Mouse (Mus musculus) gonadal fat pad, adult 2 months (tissue): Measurements from ENCODE around the gene Bpifb4. TPM values are rescaled to one million over a fixed set of nuclear protein-coding genes. Genes with fewer than 3 reads are reported as not detected.

Experiments
- DNase-seq: peaks from one replicate; pipeline ENCODE4 v3.0.0-alpha.2; 2012; ENCODE audit warnings: low read depth
- polyA plus RNA-seq: library from polyadenylated mRNA; depleted of rRNA; stranded (reverse); fragments of >200 nt; gene quantifications from 2 replicates; pipeline ENCODE4 v1.2.3, GENCODE M21; 2012; rRNA removed

Gene Bpifb4
- polyA plus RNA-seq = not detected in 2 replicates

DNA sequence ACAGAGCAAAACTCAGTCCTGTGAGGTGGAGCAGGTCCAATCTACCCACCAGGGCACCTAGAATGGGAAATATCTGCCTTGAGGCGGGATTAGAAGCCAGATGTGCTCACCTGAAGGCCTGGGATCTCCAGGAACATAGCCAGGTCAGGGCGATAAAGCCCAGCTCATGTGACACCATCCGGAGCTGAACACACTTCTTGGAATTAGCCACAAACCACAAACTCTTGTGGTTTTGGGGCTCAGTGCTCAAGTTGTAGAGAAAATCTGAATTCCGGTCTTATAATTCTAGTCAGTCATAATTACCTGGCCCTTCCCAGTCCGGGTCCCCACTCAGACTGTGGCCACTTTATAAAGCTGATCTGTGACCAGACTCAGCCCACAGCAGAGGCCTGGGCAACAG is at the start of gene Bpifb4:
Bpifb4 (plus strand) TSS at position 370 of the 400 bp plus-strand sequence.
- no peak for DNase-seq

DNA sequence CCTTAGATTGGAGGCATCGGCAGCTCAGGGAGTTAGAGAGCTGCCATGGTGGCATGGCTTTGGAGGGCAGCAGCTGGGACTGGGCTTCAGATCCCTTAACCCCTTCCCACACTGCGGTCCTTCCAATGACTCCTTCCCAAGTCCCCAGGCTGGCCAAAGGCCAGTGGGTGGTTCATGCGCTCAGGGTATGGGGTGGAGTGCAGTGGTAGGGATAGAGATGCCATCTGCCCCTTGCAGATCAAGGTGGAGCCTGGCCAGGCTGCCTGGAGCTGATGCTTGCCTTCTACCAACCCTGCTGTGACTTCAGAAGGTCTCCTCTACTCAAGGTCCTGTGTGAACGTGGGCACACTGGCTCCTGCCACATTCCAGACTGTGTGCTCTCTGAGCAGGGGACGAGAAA is 38.9 kb upstream of the Bpifb4 start:
- no peak for DNase-seq

DNA sequence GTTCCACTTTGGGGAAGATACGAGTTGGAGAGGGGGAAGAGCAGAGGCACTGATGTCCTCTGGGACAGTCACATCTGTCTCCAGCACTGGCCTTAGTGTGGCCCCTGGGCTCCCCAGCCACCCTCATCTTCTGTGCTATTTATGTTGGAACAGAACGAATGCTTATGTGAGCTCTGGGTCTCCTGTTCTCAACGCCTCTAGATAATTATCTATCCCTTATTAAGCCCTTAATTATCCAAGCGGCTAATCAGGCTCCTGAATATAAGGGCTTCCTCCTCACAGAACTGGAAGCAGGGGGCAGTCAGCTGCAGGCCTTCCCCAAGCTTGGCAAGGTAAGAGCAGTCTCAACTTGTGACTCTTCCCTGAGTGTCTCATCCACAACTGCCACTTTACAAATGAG is 37.9 kb upstream of the Bpifb4 start, which contains the start of gene Bpifb6:
Bpifb6 (plus strand) TSS at position 301 of the 400 bp plus-strand sequence.
- no peak for DNase-seq

DNA sequence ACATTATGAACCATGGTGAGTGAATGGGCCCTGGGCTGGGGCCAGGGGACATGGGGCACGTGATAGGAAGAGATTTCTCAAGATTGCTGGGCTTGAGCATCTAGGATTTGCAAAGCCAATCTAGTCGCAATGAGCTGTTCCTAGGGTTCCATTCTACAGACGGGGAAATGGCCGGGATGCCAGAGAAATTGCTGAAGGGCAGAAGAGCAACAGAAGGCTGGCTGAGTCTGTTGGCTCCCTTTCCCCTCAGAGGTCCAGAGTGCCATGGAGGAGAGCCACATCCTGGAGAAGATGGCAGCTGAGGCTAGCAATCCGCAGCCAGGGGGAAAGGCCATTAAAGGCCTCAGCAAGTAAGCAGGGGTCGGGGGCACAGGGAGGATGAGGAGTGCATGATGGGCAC is 35.3 kb upstream of the Bpifb4 start:
- no peak for DNase-seq

DNA sequence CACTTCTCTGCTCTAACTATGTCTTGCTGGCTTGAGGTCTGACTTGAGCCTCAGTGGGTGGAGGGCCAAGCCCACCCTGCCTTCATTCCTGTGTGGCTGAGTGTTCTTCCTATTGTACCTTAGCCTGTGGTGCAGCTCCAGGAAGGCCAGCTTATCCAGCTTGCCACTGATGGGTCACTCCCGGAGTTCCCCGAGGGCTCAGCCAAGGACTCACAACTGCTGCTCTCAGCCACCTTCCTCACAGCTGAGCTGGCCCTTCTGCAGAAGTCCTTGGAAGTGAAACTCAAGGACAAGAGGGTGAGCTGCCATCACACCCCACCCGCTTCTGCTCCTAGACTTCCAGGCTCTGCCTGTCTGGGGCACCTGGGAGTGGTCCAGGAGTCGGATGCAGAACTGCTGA is 31.4 kb upstream of the Bpifb4 start:
- no peak for DNase-seq

DNA sequence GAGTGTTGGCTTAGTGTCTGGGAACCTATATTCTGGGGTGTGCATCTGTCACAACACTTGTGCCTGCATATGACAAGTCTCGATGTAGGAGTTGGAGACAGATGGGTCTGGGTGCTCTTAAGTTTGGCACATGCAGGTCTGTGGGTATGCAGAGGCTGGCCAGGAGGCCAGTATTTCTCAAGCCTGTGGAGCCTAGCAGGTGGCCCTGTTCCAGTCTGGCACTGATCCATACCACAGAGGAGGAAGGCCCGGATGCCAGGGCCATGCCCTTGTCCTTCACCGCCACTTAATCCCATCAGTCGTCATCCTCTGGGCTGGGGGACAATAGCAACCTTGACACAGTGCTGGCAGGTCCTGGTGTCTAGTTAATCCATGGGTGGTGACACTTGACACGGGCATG is 23.9 kb upstream of the Bpifb4 start:
- DNase-seq = peak; percentile 3

DNA sequence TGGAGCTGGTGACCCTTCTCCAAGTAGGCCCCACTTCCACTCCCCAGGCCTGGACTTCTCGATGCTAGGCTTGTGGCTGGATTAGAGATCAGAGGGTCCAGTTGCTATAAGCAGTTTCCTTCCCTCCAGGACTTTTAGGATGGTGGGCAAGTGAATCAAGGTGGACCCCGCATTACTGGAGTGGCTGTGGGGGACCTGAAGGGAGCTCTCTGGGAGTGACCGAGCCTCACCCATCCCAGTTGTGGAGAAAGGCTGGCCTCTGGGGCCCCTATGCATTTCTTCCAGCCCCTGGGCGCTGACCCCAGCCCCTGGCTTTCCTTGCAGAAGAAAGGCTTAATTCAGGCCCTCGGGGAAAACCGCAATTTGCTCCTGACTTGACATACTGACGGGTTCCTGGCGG is 20.1 kb upstream of the Bpifb4 start, which contains the start of gene Bpifb3:
Bpifb3 (plus strand) TSS at position 301 of the 400 bp plus-strand sequence.
- no peak for DNase-seq

DNA sequence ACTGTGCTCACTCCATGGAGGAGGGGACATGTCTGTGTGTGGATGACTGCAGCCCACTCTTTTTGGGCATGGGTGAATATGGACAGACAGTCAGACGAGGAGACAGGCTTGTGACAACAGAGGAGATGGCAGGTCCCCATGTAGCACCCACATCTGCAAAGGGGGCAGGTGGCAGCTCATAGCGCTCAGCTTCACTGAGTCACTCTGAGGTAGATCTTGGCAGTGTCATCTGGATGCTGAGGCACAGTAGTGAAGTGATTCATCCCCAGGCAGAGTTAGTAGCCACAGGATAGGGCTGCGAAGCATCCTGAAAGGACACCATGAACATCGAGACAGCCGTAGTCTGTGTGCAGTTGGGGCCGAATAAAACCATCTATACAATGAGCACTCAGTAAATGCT is 16.8 kb upstream of the Bpifb4 start:
- DNase-seq = no peak

DNA sequence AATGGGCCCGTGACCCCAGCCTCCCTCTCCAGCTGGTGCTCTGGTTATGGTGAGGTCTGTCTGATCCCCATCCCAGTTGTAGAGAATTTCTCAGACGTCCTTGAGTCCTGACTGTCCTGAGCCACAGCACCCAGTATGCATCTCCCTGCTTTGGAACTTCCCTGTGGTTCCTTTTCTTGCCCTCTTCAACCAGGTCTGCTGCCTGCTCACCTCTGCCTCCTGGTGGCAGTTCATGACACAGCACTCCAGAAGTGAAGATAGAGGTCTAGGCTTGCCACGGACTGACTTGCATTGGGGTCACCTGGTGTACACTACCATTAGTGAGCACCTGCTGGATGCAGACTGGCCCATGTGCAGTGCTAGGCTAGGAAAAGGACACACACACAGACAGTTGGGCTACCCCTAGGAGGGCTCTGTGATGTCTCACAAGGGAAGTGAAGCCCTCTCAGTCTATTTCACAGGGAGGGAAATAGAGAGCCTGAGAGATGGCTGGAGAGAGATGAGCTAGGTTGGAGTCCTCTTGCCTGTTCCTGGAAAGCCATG is 8.1 kb upstream of the Bpifb4 start:
- DNase-seq = no peak

DNA sequence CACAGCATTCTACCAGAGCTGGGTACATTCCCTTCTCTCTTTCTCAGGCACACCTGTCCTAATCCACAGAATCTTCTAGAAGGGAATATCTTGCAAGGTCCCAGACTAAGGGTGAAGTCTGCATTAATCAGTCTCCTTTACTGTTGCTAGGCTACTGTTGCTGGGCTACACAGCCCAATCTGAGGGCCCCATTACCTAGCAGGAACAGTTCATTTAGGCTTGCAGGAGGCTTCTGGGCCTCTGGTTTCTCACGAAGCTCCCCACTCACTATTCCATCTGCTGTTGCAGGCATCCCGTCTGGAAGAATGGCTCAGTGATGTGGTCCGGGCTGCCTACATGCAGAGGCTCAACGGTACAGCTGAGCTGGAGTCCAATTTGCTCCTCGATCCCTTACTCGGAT is 6.9 kb upstream of the Bpifb4 start:
- DNase-seq = no peak

DNA sequence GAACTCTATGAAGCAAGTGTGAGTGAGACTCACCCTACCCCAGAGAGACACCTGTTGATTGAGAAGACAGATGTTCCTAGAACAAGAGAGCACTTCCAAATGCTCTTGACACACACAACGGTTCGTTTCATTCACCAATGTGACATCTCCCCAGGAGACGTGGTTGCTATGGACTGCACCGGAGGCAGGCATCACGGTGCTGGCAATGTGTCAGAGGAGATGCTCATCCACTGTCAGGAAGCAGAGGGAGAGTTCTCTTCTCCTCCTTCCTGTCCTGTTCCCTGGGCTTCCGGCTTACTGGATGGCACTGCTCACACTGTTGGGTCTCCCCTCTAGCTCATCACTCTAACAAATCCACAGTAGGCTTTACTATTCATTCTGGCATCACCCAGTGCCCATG is 4.7 kb upstream of the Bpifb4 start:
- DNase-seq = no peak

DNA sequence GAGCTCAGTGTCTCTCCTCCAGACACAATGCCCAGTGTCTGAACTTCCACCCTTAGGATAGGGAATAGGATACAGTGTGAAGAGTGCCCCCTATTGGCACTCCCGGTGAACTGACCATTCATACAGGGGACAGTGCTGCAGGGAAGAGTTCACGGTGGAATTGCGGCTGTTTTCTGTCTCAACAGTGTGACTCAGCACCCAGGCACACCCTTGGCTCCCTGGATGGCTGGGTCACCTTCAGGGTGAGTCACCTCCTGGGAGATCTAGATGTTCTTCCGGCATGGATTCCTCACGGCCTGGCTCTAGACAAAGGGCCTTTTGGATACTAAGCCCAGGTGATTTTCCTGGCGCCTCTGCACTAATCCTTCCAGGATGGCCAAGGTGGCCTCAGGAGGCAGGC is 2.7 kb upstream of the Bpifb4 start:
- DNase-seq = no peak

DNA sequence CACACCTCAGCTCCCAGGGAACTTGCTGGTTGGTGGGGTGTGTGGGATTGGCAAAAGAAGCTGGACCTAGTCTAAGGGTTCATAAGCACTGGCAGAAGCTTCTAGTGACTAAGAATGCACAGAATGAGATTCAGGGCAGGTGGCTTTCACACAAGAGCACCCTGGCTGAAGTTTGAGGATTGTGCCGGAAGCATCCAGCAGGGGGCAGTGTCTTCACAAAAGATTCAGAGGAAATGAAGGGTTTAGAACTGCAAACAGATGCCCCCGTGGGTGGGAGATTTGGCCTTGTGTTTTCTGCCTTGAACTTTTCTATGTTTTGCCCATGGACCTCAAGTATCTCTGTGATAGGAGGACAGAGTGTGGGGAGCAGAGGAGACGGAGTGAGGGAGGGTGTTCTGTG is 5.5 kb downstream of the Bpifb4 start:
- DNase-seq = no peak

DNA sequence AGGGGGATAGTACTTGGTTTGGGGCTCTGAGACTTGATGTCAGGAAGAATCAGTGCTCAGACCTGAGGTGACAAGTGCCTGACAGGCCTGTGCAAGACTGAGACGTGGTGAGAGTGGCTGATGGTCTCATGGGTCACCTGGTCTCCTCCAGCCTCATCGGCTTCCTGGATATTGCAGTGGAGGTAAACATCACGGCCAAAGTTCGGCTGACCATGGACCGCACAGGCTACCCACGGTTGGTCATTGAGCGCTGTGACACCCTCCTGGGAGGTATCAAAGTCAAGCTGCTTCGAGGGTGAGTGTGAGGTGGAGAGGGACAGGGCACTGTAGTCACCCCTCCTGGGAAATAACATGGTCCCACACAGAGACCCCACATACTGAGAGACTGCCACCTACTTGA is 6.6 kb downstream of the Bpifb4 start:
- DNase-seq = no peak

DNA sequence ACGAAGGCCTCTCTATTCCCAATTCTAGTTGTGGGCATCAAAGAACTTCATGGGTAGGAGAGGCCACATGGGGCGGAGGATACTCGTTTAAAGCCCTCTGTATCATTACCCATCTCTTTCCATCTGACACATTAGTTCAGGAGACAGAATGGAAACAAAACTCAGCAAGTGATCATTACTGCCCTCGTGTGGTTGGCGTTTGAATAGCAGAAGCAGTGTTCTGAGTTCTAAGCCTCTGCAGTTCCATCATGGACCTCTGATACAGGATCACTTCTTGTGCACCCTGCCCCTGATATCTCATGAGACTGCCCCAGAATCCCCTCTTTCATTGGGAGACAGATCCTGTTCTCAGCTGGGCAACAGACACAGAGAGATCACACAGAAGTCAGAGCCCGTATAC is 14.9 kb downstream of the Bpifb4 start:
- DNase-seq = no peak

DNA sequence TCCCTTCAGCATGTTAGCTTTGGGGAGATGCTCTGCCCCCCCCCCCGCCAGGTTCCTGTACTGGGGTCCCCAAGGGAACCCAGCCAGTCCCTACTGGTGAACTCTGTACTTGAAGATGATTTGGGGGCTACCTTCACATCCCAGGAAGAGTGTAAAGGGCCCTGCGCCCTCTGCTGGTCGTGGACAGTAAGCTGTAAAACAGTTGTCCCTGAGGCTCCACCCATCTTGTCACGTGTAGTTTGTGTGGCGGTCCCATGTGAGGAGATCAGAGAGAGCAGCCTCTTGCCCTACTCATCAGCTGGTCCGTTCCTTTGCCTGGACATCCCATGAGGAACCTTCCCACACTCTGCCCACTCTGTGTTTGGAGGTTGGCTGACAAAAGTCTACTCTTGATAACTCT is 15.8 kb downstream of the Bpifb4 start:
- no peak for DNase-seq

DNA sequence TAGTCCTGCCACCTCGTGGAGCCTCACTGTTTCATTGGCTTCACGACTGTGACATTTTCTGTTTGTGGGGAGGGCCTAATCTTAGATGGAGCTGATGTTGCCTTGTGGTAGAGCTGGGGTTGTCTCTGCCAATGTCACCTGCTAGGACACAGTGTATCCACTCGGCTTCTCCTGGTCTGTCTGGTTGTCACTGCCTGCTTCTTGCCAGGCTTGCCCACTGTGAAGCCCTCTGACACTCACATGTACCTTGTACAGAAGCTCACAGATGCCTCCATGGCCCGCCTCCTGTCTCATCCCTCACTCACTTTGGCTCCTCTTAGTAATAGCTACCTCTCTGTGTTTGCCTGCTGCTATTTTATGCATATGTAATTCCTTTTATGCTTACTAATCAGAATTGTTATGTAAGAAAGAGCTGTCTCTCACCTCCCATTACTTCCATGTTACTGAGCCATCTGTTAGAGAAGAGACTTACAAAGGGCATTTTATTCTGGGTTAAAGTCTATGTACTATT is 24.9 kb downstream of the Bpifb4 start:
- no peak for DNase-seq

DNA sequence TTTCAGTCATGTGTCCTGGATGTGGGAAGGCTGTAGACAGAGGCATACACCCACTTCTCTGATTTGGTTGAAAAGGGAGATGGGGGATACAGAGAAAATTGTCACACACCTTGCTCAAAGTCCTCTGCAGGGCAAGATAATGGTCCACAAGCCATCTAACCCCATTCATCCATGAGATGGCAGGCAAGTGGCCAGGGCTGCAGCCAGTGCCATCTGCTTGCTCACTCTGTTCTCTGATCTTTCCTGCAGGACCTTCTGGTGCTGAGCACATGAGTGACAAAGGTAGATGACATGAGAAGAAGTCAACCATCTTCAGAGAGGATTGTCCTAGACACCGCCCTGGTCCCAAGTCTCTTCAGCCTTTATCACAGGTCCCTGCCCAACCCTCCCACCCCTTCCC is 25.3 kb downstream of the Bpifb4 start:
- DNase-seq = no peak

DNA sequence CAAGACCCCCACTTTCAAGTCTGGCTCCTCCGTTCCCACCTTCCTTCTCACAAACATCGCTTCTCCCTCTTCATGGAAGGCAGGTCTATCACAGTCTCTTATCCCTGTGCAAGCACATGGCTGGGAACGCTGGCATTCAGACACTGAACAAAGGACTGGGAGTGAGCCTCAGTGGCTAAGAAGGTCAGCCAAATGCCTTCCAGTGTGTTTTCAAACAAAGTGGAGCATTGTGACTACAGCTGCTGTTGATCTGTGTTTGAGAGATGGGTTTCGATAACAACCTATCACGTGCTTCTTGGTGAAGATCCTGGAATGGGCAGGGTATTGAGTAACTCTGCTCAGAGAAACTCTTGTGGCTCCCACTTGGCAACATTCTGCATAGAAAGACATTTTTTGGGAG is 32.2 kb downstream of the Bpifb4 start:
- no peak for DNase-seq

DNA sequence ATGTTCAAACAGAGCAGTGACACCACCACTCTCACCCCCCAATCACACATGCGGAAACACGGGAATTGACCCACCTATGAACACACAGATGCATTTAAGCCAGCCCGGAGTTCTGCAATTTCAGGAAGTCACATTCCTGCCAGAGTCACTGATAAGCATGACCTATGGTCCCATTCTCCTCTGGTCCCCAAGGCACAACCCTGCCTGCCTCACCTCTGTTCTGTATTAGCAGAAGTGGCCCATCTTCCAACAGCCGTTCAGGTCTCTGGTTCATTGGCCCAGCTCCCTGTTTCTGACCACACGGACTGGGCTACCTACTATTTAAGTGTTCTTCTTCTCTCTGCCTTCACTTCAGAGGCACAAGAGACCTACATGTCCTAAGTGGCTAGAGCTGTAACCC is 36.6 kb downstream of the Bpifb4 start, which contains the start of gene Bpifa6:
Bpifa6 (plus strand) TSS at position 364 of the 400 bp plus-strand sequence.
- DNase-seq = no peak

DNA sequence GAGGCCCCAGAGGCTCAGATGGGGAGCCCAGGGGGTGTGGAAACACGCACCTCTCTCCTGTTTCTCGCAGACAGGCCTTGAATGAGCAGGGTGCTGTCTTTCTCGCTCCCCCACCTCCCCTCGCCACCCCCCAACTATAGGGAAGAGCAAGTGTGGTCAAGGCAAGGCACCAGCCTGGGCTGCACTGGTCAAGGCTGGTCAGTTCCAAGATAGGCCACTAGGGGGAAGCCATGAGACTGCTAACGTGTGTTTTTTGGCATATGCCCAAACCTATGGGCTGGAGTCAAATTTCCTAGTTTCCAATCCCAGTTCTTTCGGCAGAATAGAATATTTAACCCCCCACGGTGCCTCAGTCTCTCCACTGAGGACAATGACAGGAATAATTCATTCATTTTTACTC is 57.8 kb downstream of the Bpifb4 start:
- peak; percentile 6 for DNase-seq

DNA sequence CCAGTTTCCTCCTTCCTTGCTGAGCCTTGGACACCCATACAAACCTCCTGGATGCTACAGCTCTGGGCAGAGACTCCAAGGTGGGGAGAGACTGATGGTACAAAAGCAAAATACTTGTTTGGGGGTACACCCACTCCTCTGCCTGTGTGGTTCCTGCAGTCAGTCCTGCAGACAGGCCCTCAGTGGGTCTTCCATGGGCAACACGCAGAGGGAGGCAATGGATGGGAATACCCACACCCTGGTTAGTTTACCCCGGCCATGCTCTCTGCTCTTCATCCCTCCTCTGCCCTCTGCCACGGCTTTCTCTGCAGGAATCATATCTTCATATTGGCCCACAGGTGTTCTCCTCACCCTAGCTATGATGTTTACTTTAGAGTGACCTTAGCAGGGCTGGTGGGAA is 62.5 kb downstream of the Bpifb4 start:
- no peak for DNase-seq

DNA sequence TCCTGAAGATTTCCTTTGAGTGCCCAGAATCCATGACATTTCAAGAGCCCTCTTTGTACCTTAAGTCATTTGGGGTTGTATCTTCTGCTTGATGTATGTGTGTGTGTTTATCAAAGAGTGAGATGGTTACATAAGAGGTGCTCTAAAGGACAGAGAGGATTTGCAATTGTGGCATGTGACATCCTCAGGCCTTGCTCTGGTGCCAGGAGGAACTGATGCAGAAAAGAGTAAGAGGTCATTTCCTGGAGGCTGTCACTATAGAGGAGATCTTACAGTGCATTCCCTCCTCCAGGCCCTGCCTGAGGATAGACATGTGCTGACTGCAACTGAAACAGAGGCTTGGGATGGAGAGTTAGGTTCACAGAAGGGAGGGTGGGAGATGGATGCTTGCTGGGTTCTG is 63.0 kb downstream of the Bpifb4 start:
- no peak for DNase-seq

DNA sequence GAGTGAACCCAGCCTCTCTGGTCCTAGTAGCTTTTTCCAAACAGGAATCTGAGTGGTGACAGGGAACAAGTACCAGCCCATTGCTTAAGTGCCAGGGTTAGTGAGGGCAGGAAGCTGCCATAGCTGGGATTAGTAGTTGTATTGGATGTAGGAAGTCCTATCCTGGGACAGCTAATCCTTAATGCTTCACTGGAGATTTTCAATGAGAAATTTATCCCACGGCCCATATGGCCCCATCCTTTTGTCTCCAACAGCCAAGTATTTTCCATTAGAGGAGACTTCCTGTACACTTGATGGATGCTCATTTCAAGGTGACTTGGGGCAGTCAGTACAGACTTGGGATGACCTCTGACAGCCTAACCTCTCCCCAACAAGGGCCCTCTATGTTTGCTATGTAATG is 66.4 kb downstream of the Bpifb4 start:
- DNase-seq = no peak
